Mouse (Mus musculus) layer of hippocampus, adult 18-20 months (tissue): ENCODE data around the gene Ubtd2. TPM values are rescaled to one million over a fixed set of nuclear protein-coding genes. Genes with fewer than 3 reads are reported as not detected.

Experiments used
- DNase-seq, 2 experiments: peaks; one replicate each; pipeline ENCODE4 v3.0.0; 2022; ENCODE audit warnings: low spot score in 2 of 2
- long read RNA-seq: library from polyadenylated mRNA; stranded (forward); transcript quantifications from one replicate; pipeline ENCODE4 v2.0.0, GENCODE M21; 2021
- total RNA-seq, 2 experiments: library from RNA; stranded (reverse); gene quantifications; 2 replicates each; pipeline ENCODE4 v1.2.3; 2021

Gene Ubtd2
- total RNA-seq: 10 to 100 TPM; 27.4 to 31.3 TPM
- long read RNA-seq, transcript Ubtd2-201 (3 exons, 1,012 nt): major isoform, 13 of 22 reads
- long read RNA-seq, partial matches to known transcripts: 3 of 22 reads
- long read RNA-seq, other reads (novel, unspliced or antisense): 6 of 22 reads

DNA sequence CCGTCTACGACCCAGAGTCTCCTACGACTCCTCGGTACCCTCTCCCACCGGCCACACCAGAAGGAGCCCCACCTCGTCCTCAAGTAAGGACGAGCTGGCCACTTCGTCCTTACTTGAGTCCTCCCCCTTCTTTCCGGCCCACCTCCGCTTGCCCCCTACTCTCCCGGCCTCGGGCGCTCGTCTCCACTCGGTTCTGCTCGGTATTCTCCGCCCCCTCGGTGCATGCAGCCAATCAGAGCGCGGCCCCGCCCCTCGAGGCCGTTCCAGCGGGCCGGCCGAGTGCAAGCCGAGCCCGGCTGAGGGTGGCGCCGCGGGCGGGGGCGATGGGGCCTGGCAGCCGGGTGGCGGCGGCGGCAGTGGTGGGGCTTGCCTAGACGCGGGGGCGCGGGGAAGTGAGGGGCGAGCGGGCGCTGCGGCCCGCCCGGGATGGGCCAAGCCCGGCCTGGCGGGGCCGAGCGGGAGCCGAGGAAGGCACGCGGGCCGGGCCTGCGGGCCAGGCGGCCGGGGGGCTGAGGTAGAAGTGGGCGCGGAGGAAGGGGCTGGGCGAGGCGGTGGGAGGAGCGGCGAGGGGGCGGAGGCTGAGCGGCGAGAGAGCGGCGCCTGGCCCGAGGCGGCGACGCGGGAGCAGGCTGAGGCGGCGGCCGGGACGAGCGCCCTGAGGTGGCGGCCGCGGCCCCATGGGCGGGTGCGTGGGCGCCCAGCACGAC, at the start of gene Ubtd2:
TSS of gene Ubtd2 (plus strand) at position 571 of the 707 bp plus-strand sequence.
- DNase-seq: peak; percentile 93 to 97

DNA sequence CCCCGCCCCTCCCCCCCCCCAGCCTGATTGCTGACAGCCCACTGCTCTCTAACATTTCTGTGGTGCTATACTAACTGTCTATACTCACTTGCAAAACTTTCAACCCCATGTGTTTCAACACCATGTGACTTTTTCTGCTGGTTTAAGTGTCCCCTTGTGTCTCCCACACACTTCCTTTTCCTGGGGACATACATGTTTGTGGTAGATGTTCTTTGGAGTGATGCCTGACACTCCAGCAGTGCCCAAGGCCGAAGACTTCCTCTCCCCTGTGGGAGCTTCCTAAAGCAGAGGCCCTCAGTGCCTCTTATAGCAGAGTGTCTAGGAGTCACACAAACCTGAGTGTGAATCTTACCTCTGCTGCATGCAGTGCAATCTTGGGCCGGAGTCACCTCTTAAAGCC, 47.3 kb upstream of the Ubtd2 start:
- DNase-seq: no peak

DNA sequence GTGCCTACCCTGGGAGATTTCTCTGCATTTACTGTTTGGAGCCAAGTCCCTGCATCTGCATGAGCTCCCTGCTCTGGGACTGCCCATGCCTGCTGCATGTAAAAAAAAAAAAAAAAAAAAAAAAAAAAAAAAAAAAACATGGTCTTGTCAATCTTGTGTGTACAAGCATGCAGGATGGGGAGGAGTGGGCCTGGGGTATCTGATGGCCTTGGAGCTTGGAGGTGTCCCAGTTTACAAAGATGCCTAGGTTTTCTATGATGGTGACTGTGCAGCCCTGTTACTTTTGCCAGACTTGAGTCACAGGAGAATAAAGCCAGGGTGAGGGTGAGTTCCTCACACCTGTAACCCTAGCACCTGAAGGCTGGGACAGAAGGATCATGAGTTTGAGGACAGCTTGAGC, 46.1 kb upstream of the Ubtd2 start:
- DNase-seq: no peak

DNA sequence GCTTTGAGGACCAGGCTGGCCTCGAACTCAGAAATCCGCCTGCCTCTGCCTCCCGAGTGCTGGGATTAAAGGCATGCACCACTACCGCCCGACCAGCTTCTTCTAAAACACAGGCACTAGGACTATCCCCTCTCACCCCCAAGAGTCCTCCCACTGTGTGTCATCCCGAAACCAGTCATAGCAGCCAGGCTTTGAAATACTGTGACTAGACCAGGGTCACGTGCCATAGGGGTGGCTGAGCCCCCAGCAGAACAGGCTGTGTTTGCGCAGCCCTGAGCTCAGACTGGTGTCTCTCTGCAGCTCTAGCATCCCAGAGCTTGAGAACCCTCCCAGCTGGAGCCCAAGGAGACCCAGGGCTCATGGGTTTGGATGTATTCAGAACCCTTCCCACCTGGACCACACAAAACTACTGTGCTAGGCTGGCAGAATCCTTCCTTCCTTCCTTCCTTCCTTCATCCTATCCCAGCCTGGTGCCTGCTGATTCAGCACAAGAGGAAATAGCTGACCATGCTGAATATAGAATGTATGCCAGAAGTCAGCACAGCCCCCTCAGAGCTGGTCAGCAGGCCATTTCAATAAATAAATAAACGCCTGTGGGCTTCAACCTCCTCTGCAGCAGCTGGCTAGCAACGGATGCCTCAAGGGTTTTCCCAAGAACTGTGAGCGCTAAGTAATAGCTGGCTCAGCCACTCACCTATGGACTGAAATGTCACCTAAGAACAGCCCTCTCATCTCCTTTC, 45.2 kb upstream of the Ubtd2 start:
- no peak for DNase-seq

DNA sequence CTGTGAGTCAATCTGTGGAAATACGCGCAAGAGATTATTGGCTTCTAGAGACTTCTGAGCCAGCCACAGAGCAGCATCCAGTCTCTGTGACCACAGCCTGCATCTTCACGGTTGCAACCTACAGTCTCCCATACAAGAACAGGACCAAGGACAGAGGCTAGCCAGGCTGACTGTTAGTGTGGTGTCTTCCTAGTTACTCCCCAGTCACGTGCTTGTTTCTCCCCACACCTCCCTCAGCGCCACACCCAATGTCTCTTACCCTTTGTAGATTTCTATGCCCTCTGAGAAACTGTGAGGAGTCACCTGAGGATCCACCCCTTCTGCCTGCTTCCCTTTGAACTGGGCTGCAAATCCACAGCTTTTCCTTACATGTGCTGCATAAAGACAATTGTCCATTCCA, 35.2 kb upstream of the Ubtd2 start:
- no peak for DNase-seq

DNA sequence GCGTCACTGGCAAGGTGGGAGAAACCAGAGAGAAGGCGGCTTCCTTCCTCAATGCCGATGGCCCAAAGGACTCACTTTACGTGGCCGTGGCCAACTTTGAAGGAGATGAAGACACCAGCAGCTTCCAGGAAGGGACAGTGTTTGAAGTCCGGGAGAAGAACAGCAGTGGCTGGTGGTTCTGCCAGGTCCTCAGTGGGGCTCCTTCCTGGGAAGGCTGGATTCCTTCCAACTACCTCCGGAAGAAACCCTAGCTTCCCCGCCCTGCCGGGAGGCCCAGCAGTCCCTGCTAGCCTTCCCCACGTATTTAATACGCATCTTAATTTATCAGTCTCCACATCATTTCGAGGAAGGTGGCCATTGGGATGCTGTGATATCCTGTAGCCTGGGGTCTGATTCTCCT, 31.9 kb upstream of the Ubtd2 start:
- DNase-seq: no peak

DNA sequence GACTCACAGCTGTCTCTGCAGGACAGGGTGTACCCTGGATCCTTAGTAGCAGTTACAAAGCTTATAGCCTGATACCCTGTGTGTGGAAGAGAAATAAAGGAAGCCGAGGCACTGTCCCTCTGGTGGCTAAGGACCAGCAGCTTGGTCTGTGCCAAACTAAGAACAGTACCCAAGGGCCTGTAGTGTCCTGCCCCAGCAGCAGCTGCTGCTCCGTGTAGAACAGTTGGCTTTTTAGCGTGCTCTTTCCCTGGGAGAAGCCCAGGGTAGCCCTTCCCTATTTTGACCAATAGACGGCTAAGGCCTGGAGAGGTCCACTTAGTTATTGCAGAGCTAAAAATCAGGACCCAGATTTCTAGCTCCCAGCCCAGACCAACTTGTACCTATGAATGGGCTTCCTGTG, 30.6 kb upstream of the Ubtd2 start:
- no peak for DNase-seq

DNA sequence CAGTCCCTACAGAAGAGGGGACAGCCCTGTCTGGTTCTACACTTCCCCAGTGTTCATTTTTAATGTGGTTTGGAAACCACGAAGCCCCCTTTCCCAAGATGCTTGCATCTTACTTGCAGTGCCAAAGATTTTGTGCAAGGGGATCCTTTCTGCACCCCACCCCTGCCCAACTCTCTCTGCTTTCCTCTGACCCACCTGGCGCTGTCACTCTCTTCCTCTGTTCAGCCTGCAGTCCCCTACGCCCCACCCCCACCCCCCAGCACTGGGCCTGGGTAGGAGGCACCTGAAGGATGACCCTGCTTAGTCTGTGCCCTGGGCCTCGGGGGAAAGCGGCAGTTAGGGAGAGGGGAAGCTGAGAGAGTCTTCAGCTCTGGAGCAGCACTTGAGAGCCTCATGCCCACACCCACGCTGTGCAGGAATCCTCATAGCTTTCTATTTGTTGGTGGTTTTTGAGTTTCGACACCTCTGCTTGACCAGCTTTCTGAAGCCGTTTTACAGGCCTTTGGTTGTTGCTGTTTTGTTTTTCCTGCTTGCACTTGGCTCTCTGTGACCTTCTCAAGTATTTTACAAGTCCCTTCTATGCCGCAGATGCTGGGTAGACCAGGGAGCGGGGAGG, 30.0 kb upstream of the Ubtd2 start:
- no peak for DNase-seq

DNA sequence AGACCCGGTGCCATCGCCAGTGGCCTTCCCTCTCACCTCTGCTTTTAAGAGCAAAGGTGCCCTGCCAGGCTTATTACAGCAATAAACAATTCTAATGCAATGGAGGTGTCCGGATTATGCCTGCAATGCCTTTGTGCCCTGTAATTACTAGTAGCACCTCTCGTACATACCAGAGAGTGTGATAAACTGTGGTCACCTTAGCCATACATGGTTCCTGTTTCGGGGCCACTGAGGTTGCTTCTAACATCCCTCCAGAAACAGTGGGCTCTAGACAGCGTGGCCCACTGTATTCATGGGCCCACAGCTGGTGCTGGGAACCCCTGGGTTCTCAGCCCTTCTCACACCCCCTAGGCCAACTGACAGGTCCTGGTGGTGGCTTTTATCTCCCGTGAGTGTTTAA, 27.6 kb upstream of the Ubtd2 start:
- DNase-seq: no peak

DNA sequence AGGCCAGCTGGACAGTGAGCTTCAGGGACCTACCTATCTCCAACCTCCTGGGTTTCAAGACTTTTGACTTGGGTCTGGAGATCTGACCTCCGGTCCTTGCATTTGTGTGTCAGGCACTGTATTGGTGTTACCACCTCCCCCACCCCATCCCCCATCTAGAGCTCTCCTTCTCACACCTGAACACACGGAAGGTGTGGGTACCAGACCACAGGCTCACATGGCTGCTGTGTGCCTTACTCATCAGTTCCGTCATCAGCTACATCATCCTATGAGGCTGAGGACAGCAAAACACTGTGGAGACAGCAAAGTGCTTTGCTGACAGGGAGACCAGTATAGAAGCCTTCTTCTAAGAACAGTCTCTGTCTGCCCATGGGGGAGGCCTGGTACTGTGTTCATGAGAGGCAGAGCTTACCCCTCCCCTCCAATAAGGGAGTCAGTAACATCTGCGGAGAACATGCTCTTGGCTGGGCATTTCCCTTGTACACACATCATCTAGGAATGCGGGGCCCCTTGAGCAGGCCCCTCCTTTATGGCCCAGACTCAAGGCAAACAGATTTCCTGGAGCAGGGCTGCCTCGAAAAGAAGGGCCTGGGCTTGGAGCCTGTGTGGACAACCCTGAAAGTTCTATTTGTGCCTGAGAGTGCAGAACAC, 19.6 kb upstream of the Ubtd2 start:
- DNase-seq: no peak

DNA sequence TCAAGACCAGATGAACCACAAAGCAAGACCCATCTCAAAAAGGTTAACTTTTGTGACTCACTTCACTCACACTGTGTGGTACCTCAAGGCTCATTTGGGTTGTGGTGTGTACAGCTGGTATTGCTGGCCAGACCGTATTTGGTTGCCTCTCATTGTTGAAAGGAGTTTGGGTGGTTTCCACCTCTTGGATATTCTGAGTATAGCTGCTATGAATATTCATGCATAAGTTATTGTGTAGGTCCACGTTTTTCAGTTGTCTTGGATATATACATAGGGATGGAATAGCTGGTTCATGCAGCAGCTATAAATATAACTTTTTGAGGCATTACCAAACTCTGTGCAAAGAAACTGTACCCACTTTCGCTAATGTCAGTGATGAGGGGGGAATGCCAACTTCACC, 12.6 kb upstream of the Ubtd2 start:
- DNase-seq: no peak

DNA sequence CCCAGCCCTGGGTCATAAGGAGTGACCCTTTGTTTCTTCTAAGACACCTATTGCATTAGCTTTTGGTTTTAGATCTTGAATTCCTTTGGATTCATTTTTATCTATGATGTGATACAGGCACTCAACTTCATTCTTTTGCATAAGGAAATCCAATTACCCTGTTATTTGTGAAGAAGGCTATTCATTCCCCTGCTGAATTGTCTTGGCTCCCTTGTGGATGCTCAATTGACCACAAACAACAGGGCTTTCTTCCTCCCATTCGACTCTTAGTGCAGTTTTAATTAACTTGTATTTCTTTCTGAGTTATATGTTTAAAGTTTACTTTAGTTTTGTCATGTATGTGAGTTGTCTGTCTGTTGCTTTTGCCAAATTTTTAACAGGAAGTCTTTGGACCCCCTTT, 10.9 kb upstream of the Ubtd2 start:
- no peak for DNase-seq

DNA sequence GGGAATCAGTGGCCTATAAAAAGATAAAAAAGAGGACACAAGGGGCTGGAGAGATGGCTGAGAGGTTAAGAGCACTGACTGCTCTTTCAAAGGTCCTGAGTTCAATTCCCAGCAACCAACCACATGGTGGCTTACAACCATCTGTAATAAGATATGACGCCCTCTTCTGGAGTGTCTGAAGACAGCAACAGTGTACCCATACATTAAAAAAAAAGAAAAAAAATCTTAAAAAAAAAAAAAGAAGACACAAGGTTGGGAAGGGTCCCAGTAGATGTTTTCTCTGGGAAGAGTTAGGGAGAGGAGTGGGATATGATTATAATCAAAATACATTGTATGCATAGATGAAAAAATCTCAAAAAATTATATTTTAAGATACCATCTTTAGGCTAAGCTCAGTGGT, 10.0 kb upstream of the Ubtd2 start:
- DNase-seq: no peak

DNA sequence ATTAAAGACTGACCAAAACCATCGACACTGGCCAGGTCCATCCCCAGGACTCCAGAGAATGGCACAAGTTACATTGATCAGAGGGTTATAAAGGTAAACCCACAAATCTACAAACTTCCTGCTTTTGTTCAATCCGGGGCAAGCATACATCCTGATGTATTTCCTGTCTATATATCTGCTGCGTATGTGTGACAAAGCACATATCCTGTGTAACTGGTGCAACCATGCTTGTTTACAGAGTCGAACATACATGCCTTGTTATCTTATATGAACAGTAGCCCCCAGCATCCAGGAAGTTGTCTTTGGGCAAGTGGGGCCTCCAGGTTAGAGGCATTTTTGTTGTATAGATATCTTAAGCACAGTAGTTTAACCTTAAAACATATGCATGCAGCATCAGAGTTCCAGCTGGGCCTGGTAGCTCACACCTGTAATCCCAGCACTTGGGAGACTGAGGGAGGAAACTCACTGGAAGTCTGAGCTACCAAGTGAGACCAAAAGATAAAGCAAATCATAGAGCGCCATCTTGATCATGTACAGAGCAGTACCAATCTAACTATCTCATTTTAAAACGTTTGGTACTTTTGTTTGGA, 9.4 kb upstream of the Ubtd2 start:
- DNase-seq: no peak

DNA sequence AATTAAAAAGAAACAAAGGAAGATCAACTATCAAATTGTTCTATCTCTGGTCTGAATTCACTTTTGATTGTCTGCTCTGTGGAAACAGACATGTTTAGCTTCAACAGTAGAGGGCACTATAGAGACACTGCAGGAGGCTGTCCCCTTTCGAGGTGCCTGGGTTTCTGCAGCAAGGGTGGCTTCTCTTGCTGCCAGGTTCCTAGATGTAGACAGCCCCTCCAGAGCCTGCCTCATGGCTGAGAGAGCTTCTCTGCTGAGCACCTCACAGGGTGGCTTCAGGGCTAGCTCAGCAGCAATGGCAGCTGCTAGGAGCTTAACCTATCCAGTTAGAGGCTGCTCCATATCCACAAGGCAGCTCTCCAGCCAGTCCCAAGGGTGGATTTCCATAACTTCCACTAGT, 5.0 kb upstream of the Ubtd2 start:
- DNase-seq: peak; percentile 22 to 75

DNA sequence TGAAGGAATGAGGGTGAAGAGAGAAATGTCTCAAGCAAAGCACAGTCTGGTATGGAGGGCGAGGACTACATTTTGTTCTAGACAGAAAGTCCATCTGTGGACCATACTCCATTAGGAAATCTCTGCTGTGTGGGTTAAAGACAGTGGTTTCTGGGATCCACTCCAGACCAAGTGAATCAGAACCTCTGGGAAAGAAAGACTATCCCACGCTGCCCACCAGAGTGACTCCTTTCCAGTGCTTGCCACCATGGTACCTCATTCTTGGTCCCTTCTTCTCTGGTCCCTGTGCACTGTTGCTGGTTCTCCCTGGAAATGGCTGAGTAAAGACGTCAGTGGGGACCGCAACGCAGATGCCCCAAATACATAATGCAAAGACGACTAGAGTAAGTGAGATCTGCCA, 3.9 kb upstream of the Ubtd2 start:
- DNase-seq: no peak

DNA sequence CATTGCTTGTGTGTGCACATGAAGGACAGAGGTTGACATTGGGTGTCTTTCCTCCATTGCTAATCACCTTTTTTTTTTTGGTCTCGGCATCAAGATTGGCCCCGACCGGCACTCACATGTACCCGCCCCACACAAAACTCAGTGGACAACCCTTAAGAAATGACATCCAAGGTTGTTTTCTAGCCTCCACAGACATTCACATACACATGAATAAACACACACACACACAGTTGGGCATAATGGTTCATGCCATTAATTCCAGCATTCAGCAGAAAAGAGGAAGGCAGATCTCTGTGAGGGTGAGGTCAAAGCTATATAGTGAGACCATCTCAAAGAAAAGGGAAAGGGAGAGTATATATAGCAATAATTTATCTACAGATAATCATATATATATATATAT, 2.4 kb upstream of the Ubtd2 start:
- DNase-seq: no peak

DNA sequence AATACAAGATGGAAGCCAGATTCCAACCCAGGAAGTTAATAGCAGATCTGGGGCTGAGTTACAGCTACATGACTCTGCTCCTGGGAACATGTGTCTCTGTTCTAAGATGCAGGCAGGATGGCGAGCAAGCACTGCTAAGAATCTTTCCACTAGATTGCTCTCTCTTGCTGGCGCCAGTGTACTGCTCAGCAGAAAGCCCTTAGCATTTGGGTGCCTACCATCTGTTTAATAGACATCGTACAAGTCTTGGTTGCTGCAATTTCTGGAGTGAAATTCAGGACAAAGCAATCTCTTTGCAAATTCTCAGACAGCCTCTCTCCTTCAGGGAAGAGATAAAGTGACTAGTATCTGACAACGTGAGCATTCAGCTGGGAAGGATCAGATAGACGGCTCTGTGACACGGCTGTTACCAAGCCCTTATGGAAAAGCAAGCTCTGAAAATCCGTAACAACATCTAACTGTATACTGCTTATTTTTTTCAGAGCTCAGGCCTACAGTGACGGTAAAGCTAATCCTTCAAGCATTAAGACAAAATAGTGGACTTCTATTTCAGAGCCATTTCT, 1.7 kb upstream of the Ubtd2 start:
- DNase-seq: peak; percentile 18 to 52

DNA sequence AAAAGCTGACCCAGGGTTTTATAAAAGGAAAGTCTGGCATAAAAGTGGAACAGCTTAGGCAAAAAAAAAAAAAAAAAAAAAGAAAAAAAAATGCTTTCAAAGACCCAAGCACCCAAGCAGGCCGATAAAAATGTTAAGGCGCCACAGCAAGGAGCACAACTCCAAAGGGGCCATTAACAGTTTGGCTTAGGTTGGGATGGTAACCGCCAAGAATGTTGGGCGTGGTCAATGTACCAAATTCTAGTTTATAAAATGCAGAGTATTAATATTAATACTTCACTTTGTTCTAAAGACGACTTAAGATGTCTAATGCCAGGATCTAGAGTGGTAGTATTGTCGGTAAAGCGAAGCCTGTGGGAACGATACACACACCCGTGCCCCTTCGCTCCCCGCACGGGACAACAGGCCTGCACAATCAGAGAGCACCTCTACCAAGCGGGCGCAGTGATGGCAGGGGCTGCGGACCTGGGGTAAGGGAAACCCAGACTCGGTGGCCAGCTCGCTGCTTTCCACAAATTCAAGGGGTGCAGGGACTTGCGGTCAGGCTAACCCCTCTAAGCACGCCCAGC, 855 bp upstream of the Ubtd2 start:
- DNase-seq: peak in 1 of 2 experiments; percentile 16

DNA sequence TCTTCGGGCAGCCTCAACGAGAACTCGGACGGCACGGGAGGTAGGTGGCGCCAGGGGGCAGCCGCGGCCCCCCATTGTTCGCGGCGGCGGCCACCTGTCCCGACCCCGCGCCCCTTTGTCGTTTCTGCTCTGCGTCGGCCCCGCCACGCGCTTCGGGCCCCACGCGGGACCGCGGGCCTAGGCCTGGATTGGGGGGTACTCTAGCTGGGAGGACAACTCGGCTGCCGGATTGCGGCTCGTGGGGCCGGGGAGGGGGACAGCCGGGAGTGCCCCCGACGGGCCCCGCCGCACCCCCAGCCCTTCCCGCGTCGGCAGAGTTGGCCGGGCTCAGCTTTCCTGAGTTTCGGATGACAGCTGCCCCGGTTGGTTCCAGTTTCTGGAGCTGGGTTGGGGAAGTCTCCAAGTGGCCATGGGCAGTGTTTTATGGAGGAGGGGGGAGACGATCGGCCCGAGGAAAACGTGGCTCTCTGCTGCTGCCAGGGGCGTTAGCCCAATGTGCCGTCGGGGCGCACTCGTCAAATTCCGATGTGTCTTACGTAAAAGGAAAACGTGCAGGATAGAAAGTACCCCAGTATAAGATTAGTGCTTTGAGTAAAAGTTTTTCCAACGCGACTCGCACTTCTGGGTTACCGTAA, 454 bp downstream of the Ubtd2 start:
- peak in 1 of 2 experiments; percentile 21 for DNase-seq
